Mouse (Mus musculus) lung, postnatal 14 days (tissue): ENCODE results near the gene Zfp511.

ENCODE experiments used
- DNase-seq: peaks from one replicate; pipeline ENCODE4 v3.0.0; 2021

The Zfp511 gene

GRCm38 (mm10) chr7:140048361-140049114 lies 12.3 kb downstream of the Zfp511 start, which contains the start of gene Msx3:
Msx3 (minus strand) TSS chr7:140049089.
- no peak for DNase-seq

GRCm38 (mm10) chr7:140049115-140049689 lies 13.0 kb downstream of the Zfp511 start:
- DNase-seq, result peak; percentile 21

DNA sequence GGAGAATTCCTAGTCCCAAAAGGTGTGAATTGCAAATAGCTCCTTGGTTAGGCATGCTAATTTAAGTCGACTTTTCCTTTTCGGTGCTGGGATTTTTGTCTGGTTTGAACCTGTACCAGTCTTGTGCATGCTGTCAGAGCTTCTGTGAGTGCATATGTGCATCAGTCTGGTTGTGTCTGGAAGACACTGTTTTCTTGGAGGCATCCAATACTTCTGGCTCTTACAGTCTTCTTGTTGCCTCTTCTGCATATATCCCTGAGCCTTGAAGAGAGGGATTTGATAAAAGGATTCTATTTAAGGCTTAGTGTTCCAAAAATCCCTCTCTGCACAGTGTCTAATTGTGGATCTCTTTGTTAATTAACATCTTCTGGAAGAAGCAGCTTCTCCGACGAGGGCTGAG lies 17.9 kb downstream of the Zfp511 start:
- DNase-seq, result no peak

DNA sequence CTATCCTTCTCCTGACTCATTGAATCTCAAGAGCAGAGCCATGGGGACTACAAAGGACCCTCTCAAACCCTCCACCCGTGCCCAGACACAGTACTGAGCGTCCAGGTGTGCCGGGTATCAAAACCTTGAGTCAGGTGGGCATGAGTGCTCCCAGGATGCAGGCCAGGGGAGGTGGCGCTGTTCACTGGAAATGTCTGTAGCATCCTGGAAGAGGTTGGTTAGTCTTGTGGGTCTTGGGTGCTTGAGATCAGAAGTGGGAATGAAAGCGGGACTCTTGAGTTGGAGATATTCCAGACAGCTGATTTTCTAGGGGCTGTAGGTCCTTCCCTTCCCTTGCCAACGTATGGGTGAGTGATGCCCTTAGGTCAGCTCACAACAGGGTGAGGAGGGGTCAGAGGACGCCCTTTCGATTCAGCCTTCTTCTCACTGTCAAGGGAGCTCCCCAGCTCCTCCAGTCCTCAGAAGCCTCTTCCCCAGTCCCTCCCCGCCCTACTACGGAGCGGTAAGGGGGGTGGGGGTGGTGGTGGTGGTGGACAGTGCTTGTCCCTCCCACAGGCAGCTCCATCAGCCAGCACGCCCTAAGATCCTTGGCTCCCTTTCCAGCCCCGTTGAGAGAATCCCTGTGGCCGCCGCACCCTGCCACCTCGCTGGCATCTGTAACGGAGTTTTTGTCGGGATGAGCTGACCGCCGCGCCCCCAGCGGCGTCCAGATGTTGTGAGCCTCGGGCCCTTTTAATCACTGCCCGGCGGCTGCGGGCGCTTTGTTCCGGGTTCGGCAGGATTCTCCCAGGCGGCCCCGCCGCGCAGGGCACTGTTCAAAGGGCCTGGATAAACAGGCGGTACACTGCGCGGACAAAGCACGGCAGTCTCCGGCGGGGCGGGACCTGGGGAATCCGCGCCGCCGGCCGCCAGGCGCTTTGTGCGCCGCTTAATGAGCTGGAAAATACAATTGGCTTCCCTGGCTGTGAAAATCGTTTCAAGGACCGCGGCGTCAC lies 21.5 kb downstream of the Zfp511 start:
- peak; percentile 21 for DNase-seq

DNA sequence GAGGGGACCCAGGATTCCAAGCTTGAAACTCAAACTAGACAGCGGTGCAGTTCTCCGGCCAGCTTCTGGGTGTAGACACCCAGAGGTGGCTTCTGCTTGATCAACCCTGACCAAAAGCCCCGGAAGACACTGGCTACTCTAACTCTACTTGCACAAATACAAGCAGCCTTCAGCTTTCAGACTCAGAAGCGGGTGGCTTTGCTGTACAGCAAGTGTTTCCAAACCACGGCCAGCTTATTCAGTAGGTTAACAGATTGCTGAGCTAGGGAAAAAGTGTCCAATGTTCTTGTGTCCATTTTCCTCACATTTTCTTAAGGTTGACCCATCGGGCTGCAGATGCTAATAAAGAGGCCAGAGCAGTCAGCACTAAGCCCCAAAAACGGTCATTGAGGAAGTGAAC lies 22.3 kb downstream of the Zfp511 start:
- no peak for DNase-seq

GRCm38 (mm10) chr7:140059601-140060000 lies 23.4 kb downstream of the Zfp511 start:
- DNase-seq, result no peak

DNA sequence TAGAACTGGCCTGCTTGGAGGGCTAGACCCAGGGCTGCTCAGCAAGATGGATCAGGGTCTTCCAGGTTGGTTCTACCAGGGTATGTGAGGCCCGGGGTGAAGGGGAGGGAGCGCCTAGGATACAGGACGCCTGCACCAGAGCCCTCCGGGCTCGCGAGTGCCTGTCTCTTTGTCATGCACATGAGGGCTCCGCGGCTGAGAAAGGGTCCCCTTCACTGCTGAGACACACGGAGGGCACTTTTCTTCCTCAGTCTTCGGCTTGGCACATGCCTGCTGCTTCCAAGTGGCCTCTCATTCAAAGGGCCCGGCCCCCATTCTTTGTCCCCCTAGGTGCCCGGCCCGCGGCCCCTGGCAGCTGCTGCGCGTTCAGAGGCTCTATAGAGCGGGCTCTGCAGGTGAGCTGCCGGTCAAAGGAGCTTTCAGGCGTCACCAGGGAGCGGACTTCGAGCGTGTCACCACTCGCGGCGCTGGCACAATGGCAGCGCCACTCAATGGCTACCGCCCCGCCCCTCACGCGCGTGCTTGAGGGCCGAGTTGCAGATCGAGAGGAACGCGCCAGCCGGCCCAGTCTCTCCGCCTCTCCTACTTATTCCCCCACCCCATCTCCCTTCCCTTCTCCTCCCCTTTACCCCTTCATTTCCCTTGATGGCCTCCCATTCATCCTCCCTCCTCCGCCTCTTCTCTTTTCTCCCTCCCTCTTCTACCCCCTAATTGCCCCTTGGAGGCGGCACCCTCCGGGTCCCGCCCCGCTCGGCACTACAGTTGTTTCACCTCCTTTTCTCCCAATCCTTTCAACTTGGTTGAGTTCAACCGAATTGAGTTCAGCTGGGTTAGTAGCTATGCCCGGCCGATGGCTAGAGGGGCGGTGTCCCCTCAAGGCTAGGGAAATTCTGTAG lies 25.0 kb downstream of the Zfp511 start:
- peak; percentile 26 for DNase-seq

DNA sequence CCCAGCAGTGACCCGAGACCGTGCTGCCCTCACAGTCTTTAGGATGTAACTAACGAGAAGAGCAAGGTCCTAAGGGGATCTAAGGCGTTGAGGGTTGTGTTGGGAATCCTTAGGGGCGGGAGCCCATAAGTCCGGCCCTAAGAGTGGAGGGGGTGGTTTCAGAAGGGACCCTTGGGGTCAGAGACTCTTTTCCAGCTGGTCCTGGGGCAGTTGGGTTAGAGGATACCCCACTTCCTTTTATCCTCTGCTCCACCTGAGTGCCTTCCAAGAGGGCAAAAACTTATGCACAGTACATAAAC lies 25.6 kb downstream of the Zfp511 start:
- no peak for DNase-seq

DNA sequence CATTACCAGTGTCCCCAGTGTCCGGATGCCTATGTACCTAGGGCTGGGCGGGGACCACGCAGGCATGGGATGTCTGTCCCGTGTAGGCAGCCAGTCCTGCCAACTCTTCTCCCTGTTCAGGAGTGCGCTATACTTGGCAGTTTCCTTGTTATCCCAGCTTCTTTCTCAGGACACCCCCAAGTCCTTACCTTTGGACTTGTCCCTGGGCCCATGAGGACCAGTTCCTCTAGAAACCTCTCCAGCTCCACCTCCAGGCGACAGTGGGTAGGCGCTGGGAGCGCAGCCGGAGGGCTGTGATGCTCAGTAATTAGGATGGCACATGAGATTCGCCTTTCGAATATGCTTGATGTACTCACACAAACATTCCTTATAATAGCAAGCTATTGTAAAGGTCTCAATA lies 26.1 kb downstream of the Zfp511 start:
- peak; percentile 15 for DNase-seq

- peak; percentile 76 for DNase-seq
Observed at GRCm38 (mm10) chr7:140063092-140063491, 26.9 kb downstream of the Zfp511 start.

- no peak for DNase-seq
Observed at GRCm38 (mm10) chr7:140067397-140067796, 31.2 kb downstream of the Zfp511 start.

DNA sequence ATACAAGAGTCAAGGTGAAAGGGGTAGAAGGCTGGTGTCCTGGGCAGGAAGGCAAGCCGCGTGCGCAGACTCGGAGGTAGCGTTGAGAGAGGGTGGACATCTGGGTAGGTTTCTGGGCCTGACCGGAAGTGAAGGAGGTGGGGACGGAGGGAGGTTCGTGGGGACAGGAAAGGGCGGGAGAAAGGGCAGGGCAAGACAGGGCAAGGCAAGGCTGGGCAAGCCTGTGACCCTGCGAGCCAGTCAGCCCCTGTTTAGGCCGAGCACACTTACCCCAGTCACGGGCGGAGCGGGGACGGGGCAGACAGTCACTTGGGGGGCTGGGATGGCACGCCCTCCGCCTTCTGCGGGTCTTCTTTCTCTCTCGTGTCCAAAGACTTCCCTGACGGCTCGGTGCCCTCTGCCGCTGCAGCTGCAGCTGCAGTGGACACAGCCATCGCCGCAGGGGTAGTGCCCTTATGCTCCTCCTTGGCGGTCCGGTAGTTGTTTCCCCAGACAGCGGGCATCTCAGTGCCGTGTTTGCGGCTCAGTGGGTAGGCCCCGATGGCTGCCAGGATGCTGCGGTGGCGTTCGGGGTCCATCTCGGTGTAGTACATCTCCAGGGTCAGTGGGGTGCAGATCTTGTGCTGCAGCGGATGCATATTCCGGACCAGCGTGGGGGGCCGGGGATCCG lies 34.0 kb downstream of the Zfp511 start:
- no peak for DNase-seq

DNA sequence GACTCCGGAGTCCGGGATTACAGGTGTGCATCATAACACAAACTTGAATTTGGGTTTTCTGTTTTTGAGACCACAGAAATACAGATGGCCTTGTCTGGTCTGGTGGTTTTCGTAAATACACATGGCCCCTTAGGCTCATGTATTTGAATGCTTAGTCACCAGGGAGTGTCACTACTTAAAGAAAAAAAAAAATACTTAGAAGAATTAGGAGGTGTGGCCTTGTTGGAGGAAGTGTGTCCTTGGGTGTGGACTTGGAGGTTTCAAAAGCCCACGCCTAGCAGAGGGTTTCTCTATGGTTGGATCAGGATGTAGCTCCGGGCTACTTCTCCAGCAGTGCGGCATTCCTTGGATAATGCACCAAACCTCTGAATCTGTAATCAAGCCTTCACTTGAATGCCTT lies 41.5 kb downstream of the Zfp511 start:
- no peak for DNase-seq

DNA sequence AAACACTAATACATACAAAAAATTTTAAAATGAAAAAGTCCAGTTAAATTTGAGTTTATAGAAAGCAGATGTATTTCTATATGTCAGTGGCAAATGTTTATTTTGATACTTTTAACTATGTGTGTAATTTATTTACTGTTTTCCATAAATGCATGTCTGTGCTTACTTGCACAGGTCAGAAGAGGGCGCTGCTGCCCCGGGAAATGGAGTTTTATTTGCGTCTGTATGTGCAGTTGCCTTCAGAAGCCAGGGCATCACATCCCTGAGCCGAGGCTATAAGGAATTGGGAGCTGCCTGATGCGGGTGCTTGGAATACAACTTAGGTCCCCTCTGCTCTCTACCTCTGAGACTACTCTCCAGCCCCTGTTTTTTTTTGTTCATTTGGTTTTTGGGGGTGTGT lies 42.5 kb downstream of the Zfp511 start:
- peak; percentile 75 for DNase-seq

DNA sequence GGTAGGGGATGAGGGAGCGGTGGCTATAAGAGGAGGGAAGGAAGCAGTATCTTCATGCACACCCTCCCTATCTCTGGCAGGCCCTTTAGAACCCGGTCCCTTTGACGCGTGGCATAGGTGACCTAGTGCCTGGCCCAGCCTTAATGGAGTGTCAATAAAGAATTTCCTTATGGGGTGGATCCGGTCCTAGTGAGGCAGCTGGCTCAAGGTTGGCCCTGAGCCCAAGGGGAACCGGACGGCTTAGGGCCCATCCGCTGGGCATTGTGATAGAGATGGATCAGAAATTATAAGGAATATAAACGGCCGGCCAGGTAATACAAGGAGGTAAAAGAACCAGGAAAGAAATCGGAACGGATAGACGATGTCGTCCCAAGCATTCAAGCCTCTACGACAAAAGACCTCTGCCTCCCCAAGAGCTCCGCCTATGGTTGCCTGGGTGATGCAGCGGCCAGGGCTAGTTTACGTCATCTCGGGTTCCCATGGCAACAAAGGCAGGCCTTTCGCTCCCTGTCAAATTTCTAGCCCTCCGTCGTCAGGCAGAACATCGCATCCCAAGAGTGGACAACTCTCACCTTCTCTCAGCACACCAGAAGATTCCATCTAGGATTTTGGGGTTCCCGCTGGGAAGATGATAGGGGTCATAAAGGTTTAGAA lies 44.4 kb downstream of the Zfp511 start:
- DNase-seq, result peak; percentile 55

- no peak for DNase-seq
Observed at GRCm38 (mm10) chr7:140081408-140082241, 45.4 kb downstream of the Zfp511 start.

DNA sequence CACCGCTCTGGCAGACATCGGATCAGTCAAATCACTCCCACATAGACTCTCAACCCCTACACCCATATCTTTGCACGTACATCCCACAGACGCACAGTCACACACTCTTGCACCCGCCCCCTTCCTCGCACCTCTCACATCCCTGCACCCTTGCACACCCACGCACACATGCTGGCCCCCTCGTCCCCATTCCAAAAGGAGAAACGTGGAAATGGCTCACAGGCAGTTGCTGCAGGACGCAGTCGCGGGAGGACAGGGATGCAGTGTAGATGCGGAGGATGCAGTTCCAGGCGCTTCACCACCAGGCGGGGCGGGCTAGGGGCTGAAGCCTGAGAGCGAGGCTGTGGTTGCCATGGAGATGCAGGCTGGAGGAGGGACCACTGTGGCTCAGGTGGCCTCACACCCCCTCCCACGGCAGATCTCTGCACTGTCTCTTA lies 46.1 kb downstream of the Zfp511 start, which contains the start of gene Caly:
Caly (minus strand) TSS at position 307 of the 437 bp plus-strand sequence.
- DNase-seq, result no peak
